Mouse (Mus musculus) stomach, postnatal 0 days (tissue): ENCODE data around the gene Ccp110. TPM values are rescaled to one million over a fixed set of nuclear protein-coding genes. Genes with fewer than 3 reads are reported as not detected.

Experiments
- ATAC-seq: fragments of 200-750 bp; cut with Nextera tagmentation; 2 replicates; pipeline ENCODE4 v1.8.0; 2017; ENCODE audit not compliant: low FRiP score, low TSS enrichment
- DNase-seq: peaks from one replicate; pipeline ENCODE4 v3.0.0-alpha.2; 2016; ENCODE audit warnings: low spot score
- H3K27ac ChIP-seq: fragments of 300-500 bp; sonication (generic); replicated peaks from 2 replicates; pipeline ENCODE4 v1.5.1; 2014; ENCODE audit warnings: mild to moderate bottlenecking, control low read depth
- H3K27me3 ChIP-seq: fragments of 300-500 bp; sonication (generic); 2 replicates; pipeline ENCODE4 v1.6.1; 2014; ENCODE audit warnings: low read length; ENCODE audit not compliant: control insufficient read depth, insufficient read depth
- H3K36me3 ChIP-seq: fragments of 300-500 bp; sonication (generic); 2 replicates; pipeline ENCODE4 v1.6.1; 2014; ENCODE audit warnings: low read length, mixed read lengths; ENCODE audit not compliant: control insufficient read depth, insufficient read depth
- H3K4me1 ChIP-seq: fragments of 300-500 bp; sonication (generic); replicated peaks from 2 replicates; pipeline ENCODE4 v1.6.1; 2014; ENCODE audit warnings: antibody characterized with exemption; ENCODE audit not compliant: control insufficient read depth, insufficient read depth
- H3K4me2 ChIP-seq: fragments of 300-500 bp; sonication (generic); replicated peaks from 2 replicates; pipeline ENCODE4 v1.6.1; 2014; ENCODE audit warnings: low read depth, mild to moderate bottlenecking, control low read depth, moderate library complexity
- H3K4me3 ChIP-seq: fragments of 300-500 bp; sonication (generic); 2 replicates; pipeline ENCODE4 v1.5.1; 2014; ENCODE audit warnings: low read depth, low read length, control low read depth
- H3K9ac ChIP-seq: fragments of 300-500 bp; sonication (generic); 2 replicates; pipeline ENCODE4 v1.6.1; 2014; ENCODE audit warnings: mild to moderate bottlenecking, low read length, control low read depth, mixed read lengths
- H3K9me3 ChIP-seq: fragments of 300-500 bp; sonication (generic); 2 replicates; pipeline ENCODE4 v1.6.1; 2016; ENCODE audit warnings: low read length; ENCODE audit not compliant: control insufficient read depth
- CTCF ChIP-seq: IDR thresholded peaks from 2 replicates; pipeline ENCODE4 v1.5.1; 2016; ENCODE audit warnings: antibody characterized with exemption, low read depth, mild to moderate bottlenecking, moderate library complexity
- EP300 ChIP-seq: optimal IDR thresholded peaks from 2 replicates; pipeline ENCODE3; 2016; ENCODE audit warnings: antibody characterized with exemption
- WGBS: fragments of 180-500 bp; shearing (Covaris S2); extraction: QIAGEN DNeasy Blood & Tissue Kit; methylation state at CpG from one replicate; pipeline ENCODE4 v1.1.7; 2014; 5-methylcytosine and 5-hydroxymethylcytosine counted together
- polyA plus RNA-seq: library from polyadenylated mRNA; unstranded; fragments of >200 nt; fragmentation: Nextera tagmentation; extraction: Ambion mirVana; gene quantifications from 2 replicates; pipeline ENCODE4 v1.2.1, GENCODE M21; 2015

The Ccp110 gene
- polyA plus RNA-seq, 1 experiment from 2014 or later: 2.7 TPM

GRCm38 (mm10) chr7:118733225-118733624, 20.9 kb downstream of the Ccp110 start:
- 93% methylated on average over 13 of the region's 13 CpGs for WGBS
- ATAC-seq (no peak), DNase-seq (no peak)

GRCm38 (mm10) chr7:118738730-118739129, 26.4 kb downstream of the Ccp110 start:
- 67% methylated on average over 1 of the region's 1 CpGs for WGBS
- no peak for ATAC-seq

More at GRCm38 (mm10) chr7:118733225-118733624, 20.9 kb downstream of the Ccp110 start:
- Histone ChIP-seq H3K36me3 (peaks cover 8% of the 10 kb centered on the region; the same call in 1 of the 2 replicates), H3K9me3 (no peaks in the 10 kb centered on the region), H3K4me3 (no peak overlapping the region), H3K9ac (no peak overlapping the region), H3K27ac (no peak overlapping the region), H3K27me3 (no peaks in the 10 kb centered on the region), H3K4me2 (no peak overlapping the region), H3K4me1 (no peaks in the 10 kb centered on the region)
- no peak for TF ChIP-seq EP300
- no peak for TF ChIP-seq CTCF

GRCm38 (mm10) chr7:118739975-118740531, 27.7 kb downstream of the Ccp110 start, which contains the start of gene Vps35l:
TSS of gene Vps35l (plus strand) at chr7:118740226.
- peak within 1 kb of the TSS; percentile 59 for H3K27ac ChIP-seq
- peak; percentile 90 for TF ChIP-seq CTCF
- TF ChIP-seq EP300: no peak

More at GRCm38 (mm10) chr7:118738730-118739129, 26.4 kb downstream of the Ccp110 start:
- Histone ChIP-seq H3K27me3 (no peaks in the 10 kb centered on the region), H3K27ac (no peak overlapping the region), H3K4me1 (0 out of 2 replicates have a peak, but pooled peaks cover 2% of the 10 kb centered on the region), H3K4me2 (no peak overlapping the region), H3K9me3 (no peaks in the 10 kb centered on the region), H3K4me3 (no peak overlapping the region), H3K9ac (no peak overlapping the region), H3K36me3 (0 out of 2 replicates have a peak, but pooled peaks cover 2% of the 10 kb centered on the region)
- TF ChIP-seq CTCF: peak; percentile 36; the same call in 1 of the 2 replicates
- no peak for TF ChIP-seq EP300
- DNase-seq: no peak

GRCm38 (mm10) chr7:118740532-118741338, 28.4 kb downstream of the Ccp110 start:
- Histone ChIP-seq H3K4me3 (peak overlapping the region; percentile 76), H3K4me2 (peak overlapping the region; percentile 78), H3K27ac (peak overlapping the region; percentile 59), H3K4me1 (0 out of 2 replicates have a peak, but pooled peaks cover 2% of the 10 kb centered on the region), H3K9ac (peak overlapping the region; percentile 72), H3K9me3 (no peaks in the 10 kb centered on the region), H3K36me3 (no peaks in the 10 kb centered on the region), H3K27me3 (no peaks in the 10 kb centered on the region)
- DNase-seq (peak; percentile 99), ATAC-seq (peak; percentile 97)
- TF ChIP-seq EP300: no peak
- TF ChIP-seq CTCF: no peak
- WGBS: 3% methylated on average over 38 of the region's 41 CpGs

More at GRCm38 (mm10) chr7:118739975-118740531, 27.7 kb downstream of the Ccp110 start, which contains the start of gene Vps35l:
- peak; percentile 77 for DNase-seq
- H3K4me2 ChIP-seq: peak within 1 kb of the TSS; percentile 78
- 0 out of 2 replicates have a peak, but pooled peaks cover 2% of the 10 kb centered on the region for H3K4me1 ChIP-seq
- H3K4me3 ChIP-seq: peak within 1 kb of the TSS; percentile 76
- 2% methylated on average over 14 of the region's 16 CpGs for WGBS
- ATAC-seq: peak; percentile 85
- H3K36me3 ChIP-seq: no peaks in the 10 kb centered on the region
- H3K27me3 ChIP-seq: no peaks in the 10 kb centered on the region
- H3K9me3 ChIP-seq: no peaks in the 10 kb centered on the region
- H3K9ac ChIP-seq: peak within 1 kb of the TSS; percentile 72

DNA sequence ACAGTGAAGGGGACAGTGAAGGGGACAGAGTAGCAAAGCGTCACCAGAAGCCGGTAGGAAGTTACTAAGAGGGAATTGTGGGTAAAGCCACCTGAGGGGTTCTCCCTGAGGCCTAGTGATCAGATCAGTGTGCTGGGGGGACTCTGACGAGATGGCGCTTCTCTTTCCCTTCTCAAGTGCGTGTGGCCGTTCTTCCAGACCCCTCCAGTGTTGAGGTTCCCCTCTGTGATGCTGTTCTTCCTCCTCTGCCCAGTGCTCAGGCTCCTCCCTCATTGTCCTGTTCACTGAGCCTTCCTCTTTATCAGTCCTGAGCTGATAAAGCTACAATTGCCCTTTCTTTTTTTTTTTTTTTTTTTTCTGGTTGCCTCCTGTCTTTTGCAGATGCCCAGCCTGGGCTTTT, 29.9 kb downstream of the Ccp110 start:
- WGBS: 88% methylated on average over 6 of the region's 6 CpGs
- Histone ChIP-seq H3K9me3 (no peaks in the 10 kb centered on the region), H3K27me3 (no peaks in the 10 kb centered on the region), H3K27ac (no peak overlapping the region), H3K4me1 (0 out of 2 replicates have a peak, but pooled peaks cover 2% of the 10 kb centered on the region), H3K36me3 (no peaks in the 10 kb centered on the region), H3K9ac (no peak overlapping the region), H3K4me3 (no peak overlapping the region), H3K4me2 (no peak overlapping the region)
- ATAC-seq (no peak), DNase-seq (no peak)
- TF ChIP-seq EP300: no peak
